Mouse (Mus musculus) testis, adult 2 months (tissue): ENCODE measurements around the gene Gm10974.

Experiments
- CTCF ChIP-seq: fragments of 200-500 bp; IDR thresholded peaks from 2 replicates; pipeline ENCODE4 v1.5.1; 2012; ENCODE audit warnings: low read depth, mild to moderate bottlenecking, inconsistent platforms, low read length, moderate library complexity; ENCODE audit not compliant: control insufficient read depth, insufficient read depth, insufficient replicate concordance
- POLR2A ChIP-seq: fragments of 200-500 bp; IDR thresholded peaks from 2 replicates; pipeline ENCODE4 v1.6.1; 2012; ENCODE audit warnings: low read depth, mild to moderate bottlenecking, inconsistent platforms, low read length, moderate library complexity; ENCODE audit not compliant: control insufficient read depth

DNA sequence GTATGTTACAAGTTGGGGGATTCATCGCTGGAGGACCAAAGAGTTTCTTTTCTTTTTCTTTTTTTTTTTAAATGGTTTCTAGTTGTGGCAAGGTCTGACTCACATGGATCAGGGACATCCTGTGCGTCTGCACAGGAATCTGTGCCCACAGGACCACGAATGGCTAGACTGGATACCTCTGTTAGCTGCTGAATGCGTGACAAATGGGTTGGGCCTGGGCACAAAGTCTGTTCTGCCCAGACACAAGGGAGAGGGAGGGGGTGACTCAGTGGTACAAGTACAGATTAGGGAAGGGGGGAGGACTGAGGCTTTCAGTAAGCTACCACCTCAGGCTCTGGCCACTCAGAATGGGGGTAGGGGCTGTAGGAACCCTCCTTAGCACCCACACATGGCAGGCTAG is 10.0 kb downstream of the Gm10974 start:
- TF ChIP-seq CTCF, result no peak
- no peak for TF ChIP-seq POLR2A
